Mouse (Mus musculus) C2C12 (cell line): ENCODE data around the gene Tfe3.
A peak's percentile ranks its signal among the peaks of the same experiment; 100 is the strongest.

Experiments used
- CEBPB ChIP-seq: IDR thresholded peaks from one replicate; pipeline ENCODE4 v1.6.1; 2011; ENCODE audit warnings: low read depth, mild to moderate bottlenecking, control low read depth, moderate library complexity
- CTCF ChIP-seq: IDR thresholded peaks from one replicate; pipeline ENCODE4 v1.5.1; 2011; ENCODE audit not compliant: control insufficient read depth, insufficient read depth, insufficient read length
- MAX ChIP-seq: IDR thresholded peaks from one replicate; pipeline ENCODE4 v1.6.1; 2011; ENCODE audit warnings: mild to moderate bottlenecking, control low read depth
- MYOD1 ChIP-seq: IDR thresholded peaks from one replicate; pipeline ENCODE4 v1.6.1; 2011; ENCODE audit warnings: low read depth; ENCODE audit not compliant: control insufficient read depth, insufficient read length
- MYOG ChIP-seq: IDR thresholded peaks from one replicate; pipeline ENCODE4 v1.6.1; 2011; ENCODE audit not compliant: control insufficient read depth, insufficient read length; ENCODE audit errors: extremely low read depth
- USF1 ChIP-seq: IDR thresholded peaks from one replicate; pipeline ENCODE4 v1.6.1; 2011; ENCODE audit warnings: low read depth, mild to moderate bottlenecking, control low read depth, moderate library complexity

DNA sequence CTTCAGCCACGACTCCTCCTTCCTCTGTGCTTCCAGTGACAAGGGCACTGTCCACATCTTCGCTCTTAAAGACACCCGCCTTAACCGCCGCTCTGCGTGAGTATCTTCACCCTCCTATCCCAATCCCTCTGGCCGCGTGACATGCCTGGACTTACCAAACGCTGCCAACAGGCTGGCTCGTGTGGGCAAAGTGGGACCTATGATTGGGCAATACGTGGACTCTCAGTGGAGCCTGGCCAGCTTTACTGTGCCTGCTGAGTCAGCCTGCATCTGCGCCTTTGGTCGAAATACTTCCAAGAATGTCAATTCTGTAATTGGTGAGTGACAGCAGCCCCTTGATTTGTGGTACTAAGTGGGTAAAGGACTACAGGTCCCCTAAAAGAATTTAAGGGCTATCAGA lies 35.2 kb upstream of the Tfe3 start:
- no peak for TF ChIP-seq MAX
- no peak for TF ChIP-seq CTCF
- peak; percentile 49 for TF ChIP-seq CEBPB
- no peak for TF ChIP-seq USF1
- TF ChIP-seq MYOD1 = no peak
- TF ChIP-seq MYOG = no peak
